Mouse (Mus musculus) MEL (cell line): ENCODE data around the gene Fcrla.

Experiments used
- CHD1 ChIP-seq: IDR thresholded peaks from 2 replicates; pipeline ENCODE4 v1.6.1; 2012; ENCODE audit warnings: low read depth, mild to moderate bottlenecking, inconsistent platforms, low read length, improper control_type of control experiment
- CHD2 ChIP-seq: IDR thresholded peaks from 2 replicates; pipeline ENCODE4 v1.6.1; 2011; ENCODE audit warnings: low read length, improper control_type of control experiment
- CTCF ChIP-seq, 3 experiments: IDR thresholded peaks in 2 of 3; conservative IDR thresholded peaks in 1 of 3; 2 replicates each; pipeline ENCODE4 v1.5.1; 2011 to 2012; ENCODE audit warnings: low read length in 3 of 3, low read depth in 2 of 3, mild to moderate bottlenecking in 2 of 3, improper control_type of control experiment in 1 of 3, inconsistent platforms in 1 of 3, mixed read lengths in 1 of 3, moderate library complexity in 1 of 3; ENCODE audit not compliant: control insufficient read depth in 1 of 3, insufficient read depth in 1 of 3, poor library complexity in 1 of 3, severe bottlenecking in 1 of 3
- E2F4 ChIP-seq: IDR thresholded peaks from 2 replicates; pipeline ENCODE4 v1.6.1; 2011; ENCODE audit warnings: low read depth, low read length, improper control_type of control experiment, borderline replicate concordance
- GATA1 ChIP-seq: IDR thresholded peaks from 2 replicates; pipeline ENCODE4 v1.6.1; 2011; ENCODE audit warnings: low read depth, low read length, improper control_type of control experiment
- JUND ChIP-seq: IDR thresholded peaks from 2 replicates; pipeline ENCODE4 v1.6.1; 2011; ENCODE audit warnings: low read depth, mild to moderate bottlenecking, improper control_type of control experiment, low read length
- POLR2A ChIP-seq, 2 experiments: IDR thresholded peaks; 2 replicates each; pipeline ENCODE4 v1.6.1; 2011 to 2012; ENCODE audit warnings: low read length in 2 of 2, mild to moderate bottlenecking in 2 of 2, control low read depth in 1 of 2, improper control_type of control experiment in 1 of 2, low read depth in 1 of 2, moderate library complexity in 1 of 2; ENCODE audit not compliant: control insufficient read depth in 1 of 2, insufficient read depth in 1 of 2, poor library complexity in 1 of 2
- POLR2AphosphoS5 ChIP-seq: IDR thresholded peaks from 2 replicates; pipeline ENCODE4 v1.6.1; 2012; ENCODE audit warnings: low read depth, borderline replicate concordance, mild to moderate bottlenecking, inconsistent platforms, low read length, moderate library complexity, mixed read lengths
- TBP ChIP-seq: IDR thresholded peaks from 2 replicates; pipeline ENCODE4 v1.8.0; 2011; ENCODE audit warnings: low read depth, low read length, improper control_type of control experiment
- ZC3H11A ChIP-seq: IDR thresholded peaks from 2 replicates; pipeline ENCODE4 v1.6.1; 2012; ENCODE audit warnings: low read depth, mild to moderate bottlenecking, inconsistent platforms, low read length, improper control_type of control experiment
- ZKSCAN1 ChIP-seq: IDR thresholded peaks from 2 replicates; pipeline ENCODE4 v1.6.1; 2012; ENCODE audit warnings: low read depth, mild to moderate bottlenecking, inconsistent platforms, low read length, improper control_type of control experiment, moderate library complexity

- TF ChIP-seq POLR2AphosphoS5 (no peak), JUND (no peak), ZC3H11A (no peak), POLR2A (IDR thresholded peaks at IDR 0.05; ENCODE audit: control insufficient read depth in 1 of 2, insufficient read depth in 1 of 2, low read depth in 1 of 2, low read length in 2 of 2, poor library complexity in 1 of 2) (no peak), TBP (no peak), CHD1 (no peak), CHD2 (no peak), E2F4 (no peak), ZKSCAN1 (no peak), CTCF (IDR thresholded peaks at IDR 0.05 in 2 of 3, conservative IDR thresholded peaks at IDR 0.05 in 1 of 3; ENCODE audit: control insufficient read depth in 1 of 3, insufficient read depth in 1 of 3, low read depth in 2 of 3, low read length in 3 of 3, poor library complexity in 1 of 3, severe bottlenecking in 1 of 3) (no peak), GATA1 (no peak)
These were observed 44.4 kb downstream of the Fcrla start for GRCm38 (mm10) chr1:170882915-170883485.
